ENCODE assay signal across 8 mouse cellular contexts in the genomic region with DNA sequence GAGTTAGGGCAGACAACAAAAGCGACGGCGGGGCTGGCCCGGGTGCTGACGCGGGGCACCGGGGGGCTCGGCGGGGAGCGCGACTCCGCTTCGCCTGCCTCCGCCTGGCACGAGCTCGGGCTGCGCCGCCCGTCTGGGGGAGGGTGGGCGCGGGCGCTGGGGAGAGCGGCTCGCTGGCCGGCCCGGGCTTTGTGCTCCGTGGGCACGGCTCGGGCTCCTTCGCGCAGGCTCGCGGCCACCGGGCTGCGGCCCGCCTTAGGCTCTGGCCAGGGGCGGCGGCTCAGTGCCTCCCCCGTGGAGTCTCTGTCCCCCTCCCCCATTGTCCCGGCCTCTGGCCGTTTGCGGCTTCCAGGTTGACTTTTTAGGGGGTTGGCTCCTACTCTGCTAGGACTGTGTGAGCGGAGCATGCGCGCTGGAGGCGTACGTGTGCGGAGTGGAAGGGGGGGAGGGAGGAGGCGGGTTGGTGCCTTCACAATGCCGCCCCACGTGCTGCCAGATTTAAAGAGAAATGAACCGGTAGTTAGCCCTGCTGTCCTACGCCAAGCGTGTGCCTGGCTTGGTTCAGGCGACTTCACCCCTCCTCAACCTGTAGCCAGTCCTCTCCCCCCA. TPM values are rescaled to one million over a fixed set of nuclear protein-coding genes. Genes with fewer than 3 reads are reported as not detected.
A peak's percentile ranks its signal among the peaks of the same experiment; 100 is the strongest.
DNase-seq lines count a peak whose midpoint lies in the region; ATAC-seq lines count a peak whose summit lies in the region.

No protein-coding gene starts in this region.

- under 1% methylated on average over 51 of the region's 55 CpGs for WGBS in forebrain, embryonic 14.5 days
- WGBS in neural tube, embryonic 15.5 days: 0% methylated on average over 33 of the region's 55 CpGs

- no peaks in the 10 kb centered on the region for H3K36me3 ChIP-seq in forebrain, embryonic 14.5 days (ENCODE audit: control insufficient read depth, insufficient read depth, low read length)
- H3K36me3 ChIP-seq in neural tube, embryonic 15.5 days: no peaks in the 10 kb centered on the region

- peak; percentile 99 for DNase-seq in ES-CJ7 (ENCODE audit: low read depth, low spot score)
- DNase-seq in cerebellum, adult 11 months: peak; percentile 89
- DNase-seq in forebrain, embryonic 14.5 days (ENCODE audit: low spot score): peak; percentile 98
- DNase-seq in heart, postnatal 14 days: peak; percentile 90 to 92
- DNase-seq in layer of hippocampus, adult 11-12 months (ENCODE audit: low spot score): peak; percentile 92
- DNase-seq in lung, adult 18-20 months: peak; percentile 93 to 96
- DNase-seq in testis, postnatal 14 days (ENCODE audit: low spot score): peak; percentile 92

- peak; percentile 90 for ATAC-seq in forebrain, embryonic 14.5 days
- peak; percentile 89 for ATAC-seq in neural tube, embryonic 15.5 days (ENCODE audit: low FRiP score)

- intact Hi-C loops in heart, postnatal 14 days (cut with DNase I): loop anchor here (5.0 kb wide), 1 partner anchor 84 kb away; a partner anchor contains a TSS

- peak overlapping the region; percentile 98 for H3K27ac ChIP-seq in forebrain, embryonic 14.5 days (ENCODE audit: low read depth, low read length)
- peak overlapping the region; percentile 95 for H3K27ac ChIP-seq in neural tube, embryonic 15.5 days (replicated peaks)

- no peaks in the 10 kb centered on the region for H3K9me3 ChIP-seq in forebrain, embryonic 14.5 days (replicated peaks; ENCODE audit: control insufficient read depth, low read length)
- no peaks in the 10 kb centered on the region for H3K9me3 ChIP-seq in neural tube, embryonic 15.5 days (replicated peaks)

- peak overlapping the region; percentile 68 for H3K4me2 ChIP-seq in forebrain, embryonic 14.5 days (ENCODE audit: low read length)
- peak overlapping the region; percentile 65 for H3K4me2 ChIP-seq in neural tube, embryonic 15.5 days

- H3K9ac ChIP-seq in forebrain, embryonic 14.5 days (ENCODE audit: low read length): peak overlapping the region; percentile 98
- H3K9ac ChIP-seq in neural tube, embryonic 15.5 days (replicated peaks): peak overlapping the region; percentile 84

- H3K4me3 ChIP-seq in forebrain, embryonic 14.5 days (ENCODE audit: low read depth, low read length): peak overlapping the region; percentile 73
- H3K4me3 ChIP-seq in neural tube, embryonic 15.5 days (replicated peaks): peak overlapping the region; percentile 77

- no peaks in the 10 kb centered on the region for H3K27me3 ChIP-seq in forebrain, embryonic 14.5 days (replicated peaks; ENCODE audit: control insufficient read depth, insufficient read depth, low read length)
- no peaks in the 10 kb centered on the region for H3K27me3 ChIP-seq in neural tube, embryonic 15.5 days (replicated peaks)

- H3K4me1 ChIP-seq in forebrain, embryonic 14.5 days (ENCODE audit: control insufficient read depth, insufficient read depth, low read length): peaks cover 7% of the 10 kb centered on the region; the same call in 1 of the 2 replicates
- peaks cover 19% of the 10 kb centered on the region for H3K4me1 ChIP-seq in neural tube, embryonic 15.5 days

RNA-seq across cellular contexts. Expression of a gene that starts 1.1 kb away (rescaled TPM):
- polyA plus RNA-seq in forebrain, embryonic 14.5 days (2014; fragmentation: Nextera tagmentation; extraction: Ambion mirVana): 100 and 120 TPM in 2 replicates
- total RNA-seq in heart, postnatal 14 days (2021): 10 to 100 TPM; 54.9 to 60.6 TPM
- 76.2 and 77.3 TPM in 2 replicates for polyA plus RNA-seq in neural tube, embryonic 15.5 days (2015; fragmentation: Nextera tagmentation; extraction: Ambion mirVana)

RNA-seq across cellular contexts. Expression of a gene that starts 57.9 kb away (rescaled TPM):
- 0.10 and 0.16 TPM in 2 replicates for polyA plus RNA-seq in forebrain, embryonic 14.5 days (2014; fragmentation: Nextera tagmentation; extraction: Ambion mirVana)
- total RNA-seq in heart, postnatal 14 days (2021): under 1 TPM in 1 of 2 experiments, not detected in 1; 0.10 TPM
- polyA plus RNA-seq in neural tube, embryonic 15.5 days (2015; fragmentation: Nextera tagmentation; extraction: Ambion mirVana): 0.06 and 1.1 TPM in 2 replicates

Comparison
In these comparisons a context has a peak if more than half of its experiments do, and no peak if none do; other contexts are left out.
1. Peak in every context shown above with its lines: DNase-seq, ATAC-seq, H3K4me3 ChIP-seq and H3K27ac ChIP-seq.